Mouse (Mus musculus) ovary, adult 18-20 months (tissue): ENCODE measurements around the gene Gm35315.
A peak's percentile ranks its signal among the peaks of the same experiment; 100 is the strongest.
"Not testable (repeated sequence)": the region's sequence is repeated elsewhere in the genome, so short reads cannot be mapped to it uniquely, and the experiment has no call there.

Source experiments
- DNase-seq: peaks from one replicate; pipeline ENCODE4 v3.0.0; 2022; ENCODE audit warnings: low spot score, mixed read lengths

The Gm35315 gene

GRCm38 (mm10) chr5:110101716-110102347, 7.6 kb upstream of the Gm35315 start:
- DNase-seq, result no peak

GRCm38 (mm10) chr5:110100921-110101631, 6.9 kb upstream of the Gm35315 start:
- no peak for DNase-seq

- no peak for DNase-seq
These were observed 5.7 kb upstream of the Gm35315 start, which contains the start of gene Plcxd1 for GRCm38 (mm10) chr5:110099656-110100580. Plcxd1 (plus strand) TSS chr5:110099969.

GRCm38 (mm10) chr5:110098991-110099477, 4.8 kb upstream of the Gm35315 start:
- no peak for DNase-seq

GRCm38 (mm10) chr5:110094847-110095213, 610 bp upstream of the Gm35315 start:
- no peak for DNase-seq

DNA sequence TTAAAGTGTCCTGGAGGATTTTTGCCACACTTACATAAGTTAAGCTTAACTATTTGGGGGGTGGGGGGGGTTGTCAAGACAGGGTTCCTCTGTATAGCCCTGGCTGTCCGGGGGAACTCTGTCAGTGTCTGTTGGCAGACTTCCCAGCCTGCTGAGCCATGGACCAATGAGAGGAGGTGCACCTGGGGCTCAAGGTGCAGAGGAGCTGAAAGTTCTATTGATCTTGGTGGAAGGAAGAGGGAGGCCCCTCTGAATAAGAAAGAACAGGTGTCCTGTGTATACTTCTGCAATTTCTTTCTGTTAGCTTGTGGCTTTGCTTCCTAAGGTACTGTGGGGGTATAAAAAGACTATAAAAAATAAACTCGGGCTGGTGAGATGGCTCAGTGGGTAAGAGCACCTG, 2.7 kb downstream of the Gm35315 start:
- no peak for DNase-seq

GRCm38 (mm10) chr5:110086161-110086866, 7.9 kb downstream of the Gm35315 start:
- DNase-seq, result no peak

DNA sequence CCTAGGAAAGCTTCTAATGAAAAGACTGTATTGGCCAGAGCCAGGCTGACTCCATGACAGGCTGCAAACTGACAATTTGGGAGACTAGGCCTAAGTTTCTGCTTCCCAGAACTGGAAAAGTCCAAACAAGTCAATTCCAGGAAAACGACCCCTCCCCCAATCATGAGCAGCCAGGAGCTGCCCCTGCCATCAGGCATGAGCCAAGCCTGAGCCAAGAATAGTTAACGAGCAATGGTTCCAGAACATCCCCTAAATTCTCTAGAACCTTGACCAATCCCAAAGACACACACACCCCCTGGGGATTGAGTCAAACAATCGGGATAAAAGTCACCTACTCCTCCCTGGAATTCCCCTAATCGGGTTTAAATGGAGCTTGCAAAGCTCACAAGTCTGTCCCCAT, 11.3 kb downstream of the Gm35315 start:
- DNase-seq, result no peak

DNA sequence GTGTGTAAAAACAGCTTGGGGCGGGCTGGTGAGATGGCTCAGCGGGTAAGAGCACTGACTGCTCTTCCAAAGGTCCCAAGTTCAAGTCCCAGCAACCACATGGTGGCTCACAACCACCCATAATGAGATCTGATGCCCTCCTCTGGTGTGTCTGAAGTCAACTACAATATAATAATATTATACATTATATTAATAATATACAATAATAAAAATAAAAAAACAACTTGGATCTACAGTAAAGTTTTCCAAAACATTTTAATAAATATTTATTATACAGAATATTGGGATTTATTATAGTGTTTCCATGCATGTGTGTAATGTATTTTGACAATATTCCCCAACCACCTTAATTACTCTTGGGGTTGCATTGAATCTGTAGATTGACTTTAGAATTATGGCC, 21.8 kb downstream of the Gm35315 start, which contains the start of gene Gm17655:
Gene Gm17655 (minus strand): TSS at position 101 of the 400 bp plus-strand sequence.
- DNase-seq, result not testable (repeated sequence)

GRCm38 (mm10) chr5:110057637-110058408, 36.4 kb downstream of the Gm35315 start:
- peak; percentile 72 for DNase-seq
